Mouse (Mus musculus) heart, embryonic 10.5 days (tissue): Measurements from ENCODE around the gene Apobec3. TPM values are rescaled to one million over a fixed set of nuclear protein-coding genes. Genes with fewer than 3 reads are reported as not detected.

ENCODE experiments used
- DNase-seq: peaks from one replicate; pipeline ENCODE4 v3.0.0-alpha.2; 2017; ENCODE audit warnings: low spot score
- H3K27ac ChIP-seq: fragments of 300-500 bp; sonication (generic); 2 replicates; pipeline ENCODE4 v1.5.1; 2016; ENCODE audit warnings: mild to moderate bottlenecking
- H3K27me3 ChIP-seq: fragments of 300-500 bp; sonication (generic); 2 replicates; pipeline ENCODE4 v1.6.1; 2016; ENCODE audit warnings: mild to moderate bottlenecking; ENCODE audit not compliant: poor library complexity, insufficient read depth, severe bottlenecking
- H3K36me3 ChIP-seq: fragments of 300-500 bp; sonication (generic); 2 replicates; pipeline ENCODE4 v1.6.1; 2016; ENCODE audit warnings: mild to moderate bottlenecking, moderate library complexity
- H3K4me1 ChIP-seq: fragments of 300-500 bp; sonication (generic); 2 replicates; pipeline ENCODE4 v1.6.1; 2016; ENCODE audit warnings: mild to moderate bottlenecking
- H3K4me3 ChIP-seq: fragments of 300-500 bp; sonication (generic); 2 replicates; pipeline ENCODE4 v1.5.1; 2016; ENCODE audit warnings: mild to moderate bottlenecking, moderate library complexity
- H3K9me3 ChIP-seq: fragments of 300-500 bp; sonication (generic); 2 replicates; pipeline ENCODE4 v1.6.1; 2016; ENCODE audit warnings: mild to moderate bottlenecking, moderate library complexity
- WGBS: fragments of 180-500 bp; shearing (Covaris S2); methylation state at CpG from one replicate; pipeline ENCODE4 v1.1.7; 2016; 5-methylcytosine and 5-hydroxymethylcytosine counted together
- polyA plus RNA-seq: library from polyadenylated mRNA; unstranded; fragments of >200 nt; fragmentation: Nextera tagmentation; extraction: Ambion mirVana; gene quantifications from 2 replicates; pipeline ENCODE4 v1.2.1, GENCODE M21; 2016

Gene Apobec3
- polyA plus RNA-seq, 1 experiment from 2014 or later, result 10.2 TPM

DNA sequence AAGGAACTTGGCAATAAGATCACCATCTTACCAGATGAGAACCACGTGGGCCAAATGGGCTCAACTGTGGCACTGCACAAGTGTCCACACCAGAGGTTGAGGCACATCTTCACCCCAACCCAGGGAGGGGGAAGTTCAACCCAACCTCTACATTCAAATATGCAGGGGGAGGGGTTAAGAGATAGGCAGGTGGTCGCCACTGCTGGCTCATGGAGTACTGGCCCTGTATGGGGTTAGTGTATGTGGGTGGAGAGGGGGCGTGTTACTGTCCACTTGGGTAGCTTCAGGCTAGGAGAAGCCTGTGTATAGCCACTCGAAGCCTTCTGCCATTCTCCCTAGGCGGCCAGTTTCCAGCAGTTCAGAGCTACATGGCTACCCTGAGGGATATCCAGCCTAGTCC, 24.7 kb downstream of the Apobec3 start:
- Histone ChIP-seq H3K4me1 (peaks cover 6% of the 10 kb centered on the region; the same call in 1 of the 2 replicates), H3K27me3 (no peaks in the 10 kb centered on the region), H3K9me3 (no peaks in the 10 kb centered on the region), H3K4me3 (no peak overlapping the region), H3K27ac (no peak overlapping the region), H3K36me3 (no peaks in the 10 kb centered on the region)
- DNase-seq, result no peak
- 68% methylated on average over 5 of the region's 5 CpGs for WGBS

DNA sequence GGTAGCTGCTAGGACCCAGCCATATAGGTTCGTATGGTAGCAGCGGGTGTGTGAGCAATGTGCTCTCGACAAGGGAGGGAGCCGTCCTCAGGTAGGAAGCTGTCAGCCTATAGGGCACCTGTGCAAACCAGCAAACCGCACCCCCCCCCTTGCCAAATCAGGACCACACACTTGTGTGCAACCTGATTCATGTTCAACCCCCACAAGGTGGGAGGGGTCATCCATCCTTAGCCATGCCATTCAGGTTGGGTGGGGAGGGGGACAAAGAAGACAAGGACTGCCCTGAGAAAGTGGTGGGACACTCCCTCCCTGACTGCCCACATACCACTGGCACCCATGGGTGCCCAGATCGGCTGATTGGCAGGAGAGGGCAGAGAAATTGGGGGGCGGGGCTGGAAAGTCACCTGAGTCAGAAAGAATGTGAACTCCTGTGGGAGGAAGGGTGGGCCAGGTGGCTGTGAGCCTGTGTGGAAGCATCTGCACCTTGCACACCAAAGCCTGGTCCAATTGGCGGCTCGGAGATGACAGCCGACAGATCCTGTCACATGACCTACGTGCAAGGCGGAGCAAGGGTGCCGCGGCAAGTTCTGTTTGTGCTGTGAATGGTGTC, 25.8 kb downstream of the Apobec3 start:
- Histone ChIP-seq H3K27me3 (no peaks in the 10 kb centered on the region), H3K4me3 (no peak overlapping the region), H3K27ac (no peak overlapping the region), H3K36me3 (no peaks in the 10 kb centered on the region), H3K9me3 (no peaks in the 10 kb centered on the region), H3K4me1 (peaks cover 6% of the 10 kb centered on the region; the same call in 1 of the 2 replicates)
- 87% methylated on average over 14 of the region's 14 CpGs for WGBS
- DNase-seq, result no peak

DNA sequence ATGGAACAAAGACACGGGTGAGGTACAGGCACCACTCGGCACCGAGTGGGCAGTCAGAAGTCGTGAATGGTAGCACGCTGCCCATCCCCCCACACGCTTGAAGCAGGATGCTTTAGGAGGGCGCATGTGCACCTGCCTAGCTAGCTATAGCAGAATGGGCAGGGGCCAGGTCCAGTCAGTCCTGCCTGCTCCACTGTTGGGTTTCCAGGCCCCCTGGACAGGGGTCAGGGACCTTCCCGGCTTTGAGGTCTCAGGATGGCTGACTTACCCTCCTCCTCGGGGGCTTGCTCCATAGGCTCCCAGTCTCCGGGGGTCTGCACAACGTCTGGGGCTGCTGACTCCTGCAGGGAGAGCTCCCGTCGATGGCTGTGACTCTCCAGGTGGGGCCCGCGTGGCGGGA, 27.0 kb downstream of the Apobec3 start:
- DNase-seq, result no peak
- Histone ChIP-seq H3K27me3 (no peaks in the 10 kb centered on the region), H3K9me3 (no peaks in the 10 kb centered on the region), H3K36me3 (no peaks in the 10 kb centered on the region), H3K27ac (no peak overlapping the region), H3K4me1 (peaks cover 6% of the 10 kb centered on the region; the same call in 1 of the 2 replicates), H3K4me3 (no peak overlapping the region)
- WGBS, result 80% methylated on average over 16 of the region's 16 CpGs

DNA sequence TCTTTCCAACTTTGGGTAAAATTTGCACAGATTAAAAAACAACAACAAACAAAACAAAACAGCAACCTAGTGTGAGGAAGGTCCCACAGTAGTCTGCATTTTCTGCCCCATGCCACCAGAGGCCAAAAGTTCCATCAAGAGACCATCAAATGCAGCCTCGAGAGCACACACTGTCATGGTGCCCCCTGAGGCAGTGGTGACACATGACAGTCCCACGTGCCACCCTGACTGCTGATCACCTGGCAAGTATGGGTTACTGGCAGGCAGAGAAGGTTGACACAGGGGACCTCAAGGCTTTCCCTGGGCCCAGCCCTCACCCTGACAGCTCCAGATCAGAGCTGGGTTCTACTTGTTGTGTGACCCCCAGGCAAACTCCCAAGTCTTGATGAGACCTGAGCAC, 28.3 kb downstream of the Apobec3 start:
- Histone ChIP-seq H3K27me3 (no peaks in the 10 kb centered on the region), H3K27ac (no peak overlapping the region), H3K9me3 (no peaks in the 10 kb centered on the region), H3K36me3 (no peaks in the 10 kb centered on the region), H3K4me1 (peaks cover 6% of the 10 kb centered on the region; the same call in 1 of the 2 replicates), H3K4me3 (no peak overlapping the region)
- 49% methylated on average over 2 of the region's 2 CpGs for WGBS
- no peak for DNase-seq

DNA sequence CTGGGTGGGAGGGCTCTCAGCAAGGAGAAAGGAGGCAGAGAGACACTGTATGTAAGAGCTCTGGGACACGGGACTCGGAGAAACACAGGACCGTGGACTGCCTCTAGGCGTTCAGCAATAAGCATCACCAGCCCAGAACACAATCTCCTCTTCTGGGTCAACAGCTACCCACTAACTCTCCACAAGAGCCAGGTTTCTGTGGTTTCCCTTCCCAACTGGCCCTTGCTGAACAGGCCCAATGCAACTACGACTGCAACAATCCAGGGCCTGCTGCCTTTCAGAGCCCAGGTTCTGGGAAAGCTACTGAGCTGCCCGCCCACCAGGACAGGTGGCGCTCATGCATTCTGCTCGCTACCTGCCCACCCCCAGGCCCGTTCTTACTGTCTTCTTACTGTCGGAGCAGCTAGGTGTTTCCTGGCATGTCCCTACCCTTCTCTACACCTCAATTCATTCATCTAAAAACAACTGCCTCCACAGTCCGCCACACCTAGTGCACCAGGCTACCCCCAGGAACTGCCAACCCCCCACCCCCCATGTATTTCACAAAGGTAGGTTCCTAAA, 35.5 kb downstream of the Apobec3 start:
- Histone ChIP-seq H3K9me3 (no peaks in the 10 kb centered on the region), H3K4me3 (peak overlapping the region; percentile 71), H3K27ac (peak overlapping the region; percentile 85), H3K36me3 (no peaks in the 10 kb centered on the region), H3K4me1 (peaks cover 15% of the 10 kb centered on the region), H3K27me3 (peaks cover 34% of the 10 kb centered on the region)
- WGBS, result 68% methylated on average over 11 of the region's 11 CpGs
- DNase-seq, result no peak

DNA sequence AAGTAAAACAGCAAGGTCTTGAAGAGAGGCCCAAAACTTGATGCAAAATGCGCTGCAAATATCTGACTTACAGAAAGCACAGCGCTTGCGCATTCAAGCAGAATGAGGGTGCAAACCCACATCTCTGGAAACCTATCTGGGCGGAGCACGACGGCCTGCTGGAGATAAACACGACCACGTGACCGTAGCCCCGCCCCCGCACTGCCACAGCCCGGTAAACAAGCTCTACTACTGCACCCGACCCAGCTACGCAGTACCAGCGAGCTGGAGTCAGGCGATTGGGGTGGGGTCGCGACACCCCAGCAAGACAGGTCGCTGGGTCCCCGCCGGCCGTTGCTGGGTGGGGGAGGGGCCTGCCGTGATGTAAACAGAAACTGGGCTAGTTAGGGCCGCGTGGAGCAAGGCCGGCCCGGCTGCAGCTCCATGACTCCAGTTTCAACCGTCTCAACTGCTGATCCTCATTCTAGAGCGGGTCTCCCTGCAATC, 36.2 kb downstream of the Apobec3 start:
- Histone ChIP-seq H3K4me1 (peaks cover 22% of the 10 kb centered on the region), H3K27ac (peak overlapping the region; percentile 85), H3K4me3 (peak overlapping the region; percentile 71), H3K27me3 (peaks cover 41% of the 10 kb centered on the region), H3K9me3 (no peaks in the 10 kb centered on the region), H3K36me3 (no peaks in the 10 kb centered on the region)
- DNase-seq, result peak; percentile 97
- under 1% methylated on average over 29 of the region's 29 CpGs for WGBS

DNA sequence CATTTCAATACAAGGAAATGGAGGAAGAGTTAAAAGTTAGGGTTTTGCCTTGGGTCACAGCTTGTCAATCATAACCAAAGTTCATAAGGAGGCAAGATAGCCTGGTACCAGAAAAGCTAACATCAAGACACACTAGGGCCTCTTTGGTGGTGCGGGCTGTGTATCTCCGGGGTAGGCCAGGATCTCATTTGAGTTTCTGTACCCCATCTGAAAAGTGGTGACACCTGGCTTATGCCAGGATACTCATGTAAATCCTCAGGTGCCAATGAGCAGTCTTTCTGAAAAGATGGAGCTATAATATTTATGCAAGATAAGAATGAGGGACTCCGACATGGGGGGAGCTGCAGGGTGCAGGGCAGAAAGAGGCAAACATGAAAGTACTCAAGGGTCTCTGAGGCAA, 36.9 kb downstream of the Apobec3 start:
- Histone ChIP-seq H3K4me1 (peaks cover 26% of the 10 kb centered on the region), H3K36me3 (no peaks in the 10 kb centered on the region), H3K9me3 (no peaks in the 10 kb centered on the region), H3K4me3 (peak overlapping the region; percentile 71; the same call in 1 of the 2 replicates), H3K27ac (peak overlapping the region; percentile 85), H3K27me3 (peaks cover 48% of the 10 kb centered on the region)
- DNase-seq, result no peak
- WGBS, result 81% methylated on average over 3 of the region's 3 CpGs

DNA sequence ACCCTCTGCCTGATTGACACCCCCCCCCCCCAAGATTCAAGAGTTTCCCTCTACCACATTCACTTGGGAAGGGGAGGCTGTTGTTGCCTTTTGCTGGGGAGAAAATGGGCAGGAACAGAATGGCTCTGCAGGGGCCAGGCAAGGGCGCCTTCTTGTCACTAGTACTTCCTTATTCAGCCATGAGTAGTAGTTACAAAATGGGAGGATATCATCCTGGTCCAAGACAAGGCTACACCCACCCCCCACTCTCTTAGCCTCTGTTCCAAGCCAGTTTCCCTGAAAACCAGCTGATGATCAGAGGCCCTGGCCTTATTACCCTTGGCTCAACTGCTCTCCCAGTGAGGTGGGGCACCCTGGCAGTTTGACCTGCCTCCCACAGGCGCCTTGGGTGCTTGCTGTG, 37.3 kb downstream of the Apobec3 start:
- Histone ChIP-seq H3K4me3 (no peak overlapping the region), H3K36me3 (no peaks in the 10 kb centered on the region), H3K9me3 (no peaks in the 10 kb centered on the region), H3K27ac (peak overlapping the region; percentile 22; the same call in 1 of the 2 replicates), H3K4me1 (peaks cover 29% of the 10 kb centered on the region), H3K27me3 (peaks cover 52% of the 10 kb centered on the region)
- no peak for DNase-seq
- WGBS, result 82% methylated on average over 2 of the region's 2 CpGs

DNA sequence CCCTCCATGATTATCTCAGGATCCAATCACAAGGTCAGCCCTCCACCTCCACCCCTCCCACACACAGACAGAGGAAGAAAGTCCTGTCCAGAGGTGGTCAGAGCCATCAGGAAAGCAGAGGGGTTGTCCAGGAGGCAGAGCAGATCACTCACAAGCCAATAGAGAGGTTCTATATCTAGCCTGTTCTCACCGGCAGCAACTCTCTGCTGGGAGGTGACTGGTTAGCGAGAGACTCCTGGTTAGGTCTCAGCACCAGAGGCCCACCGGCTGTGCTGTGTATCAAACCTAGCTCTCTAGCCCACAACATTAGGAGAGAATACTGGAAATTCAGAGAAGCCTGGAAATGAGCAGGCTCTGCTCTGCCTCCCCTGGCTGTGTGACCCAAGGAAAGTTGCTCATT, 38.3 kb downstream of the Apobec3 start:
- DNase-seq, result no peak
- no peaks in the 10 kb centered on the region for H3K9me3 ChIP-seq
- H3K36me3 ChIP-seq, result no peaks in the 10 kb centered on the region
- H3K4me3 ChIP-seq, result no peak overlapping the region
- no peak overlapping the region for H3K27ac ChIP-seq
- WGBS, result 78% methylated on average over 3 of the region's 3 CpGs
- peaks cover 31% of the 10 kb centered on the region for H3K4me1 ChIP-seq
- H3K27me3 ChIP-seq, result peaks cover 61% of the 10 kb centered on the region

DNA sequence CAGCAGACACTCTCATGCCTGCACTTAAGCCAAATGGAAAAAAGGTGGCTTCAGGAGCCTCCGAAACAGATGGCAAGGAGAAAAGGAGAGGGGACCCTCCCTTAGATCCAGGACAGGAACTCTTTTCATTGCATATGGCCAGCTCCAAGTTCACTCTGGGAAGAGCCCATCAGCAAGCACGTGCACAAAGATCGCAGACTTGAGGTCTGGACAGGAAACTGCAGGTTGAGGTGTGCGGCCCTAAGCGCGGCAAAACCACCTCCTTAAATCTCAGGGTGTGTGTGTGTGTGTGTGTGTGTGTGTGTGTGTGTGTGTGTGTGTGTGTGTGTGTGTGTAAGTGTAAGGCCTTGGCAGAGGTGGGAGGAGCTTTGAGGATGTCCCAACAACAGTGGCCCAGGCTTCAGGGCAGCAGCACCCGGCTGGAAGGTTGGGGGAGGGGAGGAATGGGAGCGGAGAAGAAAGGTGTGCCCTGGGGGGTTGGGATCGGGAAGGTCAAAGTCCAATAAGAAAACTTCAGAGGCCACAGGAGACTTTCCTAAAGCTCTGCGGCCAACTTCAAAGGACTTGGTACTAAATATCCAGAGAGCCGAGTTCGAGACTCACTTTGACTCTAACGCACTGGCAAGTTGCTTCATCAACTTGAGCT, 40.2 kb downstream of the Apobec3 start:
- WGBS, result 19% methylated on average over 13 of the region's 13 CpGs
- Histone ChIP-seq H3K4me1 (peaks cover 31% of the 10 kb centered on the region), H3K4me3 (peak overlapping the region; percentile 82), H3K9me3 (no peaks in the 10 kb centered on the region), H3K36me3 (no peaks in the 10 kb centered on the region), H3K27ac (no peak overlapping the region), H3K27me3 (peaks cover 73% of the 10 kb centered on the region)
- DNase-seq, result no peak

DNA sequence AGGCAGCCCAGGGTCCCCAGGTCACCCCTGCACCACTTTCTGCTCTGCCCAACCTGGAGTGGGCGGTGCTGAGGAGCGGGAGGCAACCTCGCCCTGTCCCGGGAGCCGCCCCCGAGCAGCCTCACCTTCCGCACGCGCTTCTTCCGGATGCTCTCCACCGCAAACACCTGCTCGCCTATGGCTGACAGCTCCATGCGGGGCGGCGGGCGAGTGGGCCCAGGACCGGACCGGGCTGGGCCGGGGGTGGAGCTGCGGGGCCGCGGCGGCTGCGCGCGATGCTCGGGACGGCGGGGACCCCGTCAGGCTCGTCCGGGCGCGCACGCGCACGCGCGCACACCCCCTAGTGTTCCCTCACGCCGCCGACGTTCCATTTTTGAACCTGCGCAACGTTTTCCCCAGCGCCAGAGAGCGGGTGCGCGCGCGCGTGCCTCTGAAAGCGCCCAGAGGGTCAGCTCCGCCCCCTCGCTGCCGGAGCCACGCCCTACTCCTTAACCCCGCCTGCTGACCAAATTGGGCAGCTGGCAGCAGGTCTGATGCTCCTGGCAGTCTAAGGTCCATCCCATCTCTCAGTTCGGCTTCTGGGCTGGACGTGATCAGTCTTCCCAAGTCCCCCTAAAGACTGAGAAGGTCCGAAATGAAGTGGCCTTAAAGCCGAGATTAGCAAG, 41.0 kb downstream of the Apobec3 start:
- Histone ChIP-seq H3K36me3 (no peaks in the 10 kb centered on the region), H3K27me3 (peaks cover 73% of the 10 kb centered on the region), H3K27ac (peak overlapping the region; percentile 75), H3K4me3 (peak overlapping the region; percentile 82), H3K4me1 (peaks cover 23% of the 10 kb centered on the region), H3K9me3 (no peaks in the 10 kb centered on the region)
- peak; percentile 90 for DNase-seq
- under 1% methylated on average over 51 of the region's 62 CpGs for WGBS

DNA sequence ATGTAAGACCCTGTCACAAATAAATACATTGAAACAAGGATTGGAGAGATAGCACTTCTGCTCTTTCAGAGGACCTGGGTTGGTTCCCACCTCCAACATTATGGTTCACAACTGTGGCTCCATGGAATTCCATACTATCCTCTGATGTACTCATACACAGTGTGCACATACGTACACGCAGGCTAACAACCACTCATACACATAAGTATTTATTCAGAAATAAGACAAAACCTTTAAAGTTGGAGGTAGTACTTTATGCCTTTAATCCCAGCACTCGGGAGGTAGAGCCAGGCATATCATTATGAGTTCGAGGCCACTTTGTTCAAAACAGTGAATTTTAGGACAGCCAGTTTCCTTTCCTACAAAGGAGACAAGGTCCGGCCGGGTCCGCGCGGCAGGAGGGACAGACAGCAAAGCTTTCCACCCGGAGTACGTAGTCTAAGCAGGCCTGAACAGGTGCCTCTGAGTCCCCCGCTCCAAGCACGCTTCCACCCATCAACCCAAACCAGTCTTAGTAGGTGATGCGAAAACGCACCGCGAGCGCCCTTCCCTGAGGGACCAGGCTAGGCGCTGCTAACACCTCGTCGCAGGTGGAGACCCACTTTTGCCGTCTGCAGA, 41.7 kb downstream of the Apobec3 start:
- H3K4me3 ChIP-seq, result peak overlapping the region; percentile 82
- peaks cover 73% of the 10 kb centered on the region for H3K27me3 ChIP-seq

More for the DNA sequence above, 41.7 kb downstream of the Apobec3 start:
- Histone ChIP-seq H3K4me1 (peaks cover 16% of the 10 kb centered on the region; the same call in 1 of the 2 replicates), H3K27ac (no peak overlapping the region), H3K9me3 (no peaks in the 10 kb centered on the region), H3K36me3 (no peaks in the 10 kb centered on the region)
- WGBS, result 5% methylated on average over 22 of the region's 22 CpGs
- DNase-seq, result no peak
